Mouse (Mus musculus): ENCODE data around the gene Chac1.

The Chac1 gene

GRCm38 (mm10) chr2:119324576-119325318 is 26.3 kb upstream of the Chac1 start:
- peak; percentile 62 for DNase-seq (ENCODE audit: low read depth, low spot score)
- Histone ChIP-seq H3K27me3 (ENCODE audit: control insufficient read depth, insufficient read depth, low read length, poor library complexity, severe bottlenecking) (0 out of 2 replicates have a peak, but pooled peaks cover 1% of the 10 kb centered on the region), H3K36me3 (ENCODE audit: control insufficient read depth, insufficient read depth, low read length, poor library complexity, severe bottlenecking) (no peaks in the 10 kb centered on the region)

- DNase-seq (ENCODE audit: low read depth, low spot score) = peak; percentile 51
- Histone ChIP-seq H3K36me3 (ENCODE audit: control insufficient read depth, insufficient read depth, low read length, poor library complexity, severe bottlenecking) (no peaks in the 10 kb centered on the region), H3K27me3 (ENCODE audit: control insufficient read depth, insufficient read depth, low read length, poor library complexity, severe bottlenecking) (0 out of 2 replicates have a peak, but pooled peaks cover 1% of the 10 kb centered on the region)
Observed at GRCm38 (mm10) chr2:119325568-119326143, 25.4 kb upstream of the Chac1 start, which contains the start of gene Dll4. TSS of gene Dll4 (plus strand) at chr2:119325784.

GRCm38 (mm10) chr2:119326161-119327101 is 24.6 kb upstream of the Chac1 start:
- Histone ChIP-seq H3K27me3 (ENCODE audit: control insufficient read depth, insufficient read depth, low read length, poor library complexity, severe bottlenecking) (0 out of 2 replicates have a peak, but pooled peaks cover 1% of the 10 kb centered on the region), H3K36me3 (ENCODE audit: control insufficient read depth, insufficient read depth, low read length, poor library complexity, severe bottlenecking) (no peaks in the 10 kb centered on the region)
- DNase-seq (ENCODE audit: low read depth, low spot score) = peak; percentile 27

GRCm38 (mm10) chr2:119327102-119327480 is 23.9 kb upstream of the Chac1 start:
- no peaks in the 10 kb centered on the region for H3K36me3 ChIP-seq (ENCODE audit: control insufficient read depth, insufficient read depth, low read length, poor library complexity, severe bottlenecking)
- peak; percentile 53 for DNase-seq (ENCODE audit: low read depth, low spot score)

GRCm38 (mm10) chr2:119327942-119328526 is 23.0 kb upstream of the Chac1 start:
- H3K27me3 ChIP-seq (ENCODE audit: control insufficient read depth, insufficient read depth, low read length, poor library complexity, severe bottlenecking) = no peaks in the 10 kb centered on the region
- H3K36me3 ChIP-seq (ENCODE audit: control insufficient read depth, insufficient read depth, low read length, poor library complexity, severe bottlenecking) = no peaks in the 10 kb centered on the region
- no peak for DNase-seq (ENCODE audit: low read depth, low spot score)

More at GRCm38 (mm10) chr2:119327102-119327480, 23.9 kb upstream of the Chac1 start:
- H3K27me3 ChIP-seq (ENCODE audit: control insufficient read depth, insufficient read depth, low read length, poor library complexity, severe bottlenecking) = no peaks in the 10 kb centered on the region

- no peaks in the 10 kb centered on the region for H3K27me3 ChIP-seq (ENCODE audit: control insufficient read depth, insufficient read depth, low read length, poor library complexity, severe bottlenecking)
- DNase-seq (ENCODE audit: low read depth, low spot score) = no peak
- H3K36me3 ChIP-seq (ENCODE audit: control insufficient read depth, insufficient read depth, low read length, poor library complexity, severe bottlenecking) = no peaks in the 10 kb centered on the region
Observed at GRCm38 (mm10) chr2:119328546-119328945, 22.5 kb upstream of the Chac1 start.

- H3K36me3 ChIP-seq (ENCODE audit: control insufficient read depth, insufficient read depth, low read length, poor library complexity, severe bottlenecking) = no peaks in the 10 kb centered on the region
- no peak for DNase-seq (ENCODE audit: low read depth, low spot score)
Observed at GRCm38 (mm10) chr2:119329123-119329817, 21.8 kb upstream of the Chac1 start.

GRCm38 (mm10) chr2:119330795-119331194 is 20.2 kb upstream of the Chac1 start:
- Histone ChIP-seq H3K36me3 (ENCODE audit: control insufficient read depth, insufficient read depth, low read length, poor library complexity, severe bottlenecking) (no peaks in the 10 kb centered on the region), H3K27me3 (ENCODE audit: control insufficient read depth, insufficient read depth, low read length, poor library complexity, severe bottlenecking) (no peaks in the 10 kb centered on the region)
- no peak for DNase-seq (ENCODE audit: low read depth, low spot score)

More at GRCm38 (mm10) chr2:119329123-119329817, 21.8 kb upstream of the Chac1 start:
- no peaks in the 10 kb centered on the region for H3K27me3 ChIP-seq (ENCODE audit: control insufficient read depth, insufficient read depth, low read length, poor library complexity, severe bottlenecking)

- Histone ChIP-seq H3K36me3 (ENCODE audit: control insufficient read depth, insufficient read depth, low read length, poor library complexity, severe bottlenecking) (no peaks in the 10 kb centered on the region), H3K27me3 (ENCODE audit: control insufficient read depth, insufficient read depth, low read length, poor library complexity, severe bottlenecking) (no peaks in the 10 kb centered on the region)
- no peak for DNase-seq (ENCODE audit: low read depth, low spot score)
Observed at GRCm38 (mm10) chr2:119332177-119332661, 18.8 kb upstream of the Chac1 start.

GRCm38 (mm10) chr2:119334135-119334534 is 16.9 kb upstream of the Chac1 start:
- DNase-seq (ENCODE audit: low read depth, low spot score) = no peak
- no peaks in the 10 kb centered on the region for H3K36me3 ChIP-seq (ENCODE audit: control insufficient read depth, insufficient read depth, low read length, poor library complexity, severe bottlenecking)
- H3K27me3 ChIP-seq (ENCODE audit: control insufficient read depth, insufficient read depth, low read length, poor library complexity, severe bottlenecking) = no peaks in the 10 kb centered on the region

- no peaks in the 10 kb centered on the region for H3K36me3 ChIP-seq (ENCODE audit: control insufficient read depth, insufficient read depth, low read length, poor library complexity, severe bottlenecking)
- H3K27me3 ChIP-seq (ENCODE audit: control insufficient read depth, insufficient read depth, low read length, poor library complexity, severe bottlenecking) = no peaks in the 10 kb centered on the region
Observed at GRCm38 (mm10) chr2:119334964-119335525, 16.0 kb upstream of the Chac1 start.

GRCm38 (mm10) chr2:119335535-119335934 is 15.5 kb upstream of the Chac1 start:
- Histone ChIP-seq H3K27me3 (ENCODE audit: control insufficient read depth, insufficient read depth, low read length, poor library complexity, severe bottlenecking) (no peaks in the 10 kb centered on the region), H3K36me3 (ENCODE audit: control insufficient read depth, insufficient read depth, low read length, poor library complexity, severe bottlenecking) (no peaks in the 10 kb centered on the region)
- DNase-seq (ENCODE audit: low read depth, low spot score) = no peak

More at GRCm38 (mm10) chr2:119334964-119335525, 16.0 kb upstream of the Chac1 start:
- no peak for DNase-seq (ENCODE audit: low read depth, low spot score)

- no peak for DNase-seq (ENCODE audit: low read depth, low spot score)
- H3K36me3 ChIP-seq (ENCODE audit: control insufficient read depth, insufficient read depth, low read length, poor library complexity, severe bottlenecking) = no peaks in the 10 kb centered on the region
- H3K27me3 ChIP-seq (ENCODE audit: control insufficient read depth, insufficient read depth, low read length, poor library complexity, severe bottlenecking) = no peaks in the 10 kb centered on the region
Observed at GRCm38 (mm10) chr2:119336002-119336401, 15.0 kb upstream of the Chac1 start.
